8 mouse cellular contexts compared by ENCODE assay signal in the genomic region with DNA sequence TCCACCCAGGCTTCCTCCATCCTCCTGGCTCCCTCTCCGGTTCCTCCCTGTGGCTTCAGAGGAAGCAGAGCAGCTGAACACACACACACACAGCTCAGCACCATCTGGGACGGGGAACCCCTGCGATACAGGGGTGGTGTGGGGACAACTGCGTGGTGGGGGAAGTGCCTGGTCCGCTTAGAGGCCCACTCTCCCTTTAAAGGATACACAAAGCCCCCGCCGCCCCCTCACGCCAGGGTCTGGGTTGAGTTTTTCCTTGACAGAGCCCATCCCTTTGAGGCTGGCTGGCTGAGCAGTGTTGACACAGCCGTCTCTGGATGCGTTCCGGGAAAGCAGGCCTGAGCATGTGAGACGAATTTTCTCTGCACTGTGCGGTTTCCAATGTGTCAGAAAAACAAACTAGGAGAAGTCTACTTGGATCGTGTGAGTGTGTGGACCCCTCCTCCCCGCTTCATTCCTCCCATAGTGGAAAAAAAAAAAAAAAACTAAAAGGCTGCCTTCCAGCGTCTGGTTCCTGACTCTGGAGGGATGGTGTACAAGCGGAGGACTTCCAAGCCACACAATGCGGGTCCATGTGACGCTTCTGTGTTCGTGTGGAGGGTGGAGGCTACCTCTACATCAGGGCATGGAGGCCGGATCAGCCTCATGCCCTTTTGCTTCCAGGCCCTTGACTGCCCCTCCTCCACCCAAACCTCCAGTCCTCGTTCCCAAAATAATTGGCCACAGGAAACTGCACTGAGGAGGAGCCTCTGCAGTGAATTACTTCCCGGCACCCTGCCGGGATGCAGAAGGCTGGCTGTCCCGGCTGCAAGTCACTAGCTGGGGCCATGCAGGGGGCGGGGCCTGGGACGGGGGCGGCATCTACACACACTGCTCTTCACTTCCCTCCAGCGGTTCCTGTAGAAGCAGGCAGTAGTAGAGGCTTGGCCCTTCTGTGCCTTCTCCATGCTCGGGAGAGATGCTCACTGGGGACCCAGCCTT.
DNase-seq lines count a peak whose midpoint lies in the region; ATAC-seq lines count a peak whose summit lies in the region.

No protein-coding gene starts in this region.

- H3K4me3 ChIP-seq in intestine, embryonic 14.5 days (ENCODE audit: low read depth, low read length), result peak overlapping the region; percentile 2

- peak overlapping the region; percentile 93 for H3K27ac ChIP-seq in intestine, embryonic 14.5 days (ENCODE audit: low read depth)

- H3K9ac ChIP-seq in intestine, embryonic 14.5 days (ENCODE audit: low read length), result no peak overlapping the region; the same call in 1 of the 2 replicates

- H3K4me1 ChIP-seq in intestine, embryonic 14.5 days (replicated peaks; ENCODE audit: control insufficient read depth, insufficient read depth, low read length), result peaks cover 23% of the 10 kb centered on the region

- H3K27me3 ChIP-seq in intestine, embryonic 14.5 days (replicated peaks; ENCODE audit: control insufficient read depth, insufficient read depth, low read length), result no peaks in the 10 kb centered on the region

- ATAC-seq in intestine, embryonic 14.5 days (replicated peaks; ENCODE audit: low FRiP score, low TSS enrichment, low read depth), result peak; percentile 90
- no peak for ATAC-seq in monocyte, adult 5-6 weeks (replicated peaks; ENCODE audit: insufficient number of reproducible peaks, low FRiP score, low TSS enrichment, poor library complexity, severe bottlenecking)

- WGBS in intestine, embryonic 14.5 days, result 4% methylated on average over 30 of the region's 30 CpGs

- no peaks in the 10 kb centered on the region for H3K36me3 ChIP-seq in intestine, embryonic 14.5 days (ENCODE audit: control insufficient read depth, insufficient read depth, low read length)

- DNase-seq in adrenal gland, postnatal 14 days, result peak; percentile 92
- DNase-seq in embryo, embryonic 9.5 days (ENCODE audit: extremely low spot score), result peak; percentile 92
- peak; percentile 22 for DNase-seq in gonadal fat pad, adult 2 months (ENCODE audit: low read depth)
- peak; percentile 85 for DNase-seq in intestine, embryonic 14.5 days (ENCODE audit: low spot score)
- DNase-seq in left cerebral cortex, postnatal 36 days (ENCODE audit: low spot score in 2 of 2), result peak; percentile 63 to 73
- peak; percentile 93 for DNase-seq in mesoderm, embryonic 11.5 days (ENCODE audit: low read depth, low spot score)
- peak; percentile 72 for DNase-seq in right cerebral cortex, postnatal 4 days

- peak overlapping the region; percentile 45 for H3K4me2 ChIP-seq in intestine, embryonic 14.5 days (ENCODE audit: low read length)

- intact Hi-C loops in left cerebral cortex, postnatal 36 days (cut with DNase I), result no loop called here

- H3K9me3 ChIP-seq in intestine, embryonic 14.5 days (ENCODE audit: control insufficient read depth, low read length), result no peaks in the 10 kb centered on the region

Comparison
In these comparisons a context has a peak if more than half of its experiments do, and no peak if none do; other contexts are left out.
1. DNase-seq: peak in every context shown above with its lines; median percentile 93 in mesoderm, embryonic 11.5 days; 92 in adrenal gland, postnatal 14 days; 92 in embryo, embryonic 9.5 days; 85 in intestine, embryonic 14.5 days; 72 in right cerebral cortex, postnatal 4 days; 68 in left cerebral cortex, postnatal 36 days; 22 in gonadal fat pad, adult 2 months.